Mouse (Mus musculus) kidney, embryonic 16.5 days (tissue): ENCODE measurements around the gene Copb1. TPM values are rescaled to one million over a fixed set of nuclear protein-coding genes. Genes with fewer than 3 reads are reported as not detected.
"Not testable (repeated sequence)": the region's sequence is repeated elsewhere in the genome, so short reads cannot be mapped to it uniquely, and the experiment has no call there.

Experiments used
- ATAC-seq: fragments of 200-750 bp; cut with Nextera tagmentation; 2 replicates; pipeline ENCODE4 v1.8.0; 2017; ENCODE audit warnings: moderate TSS enrichment; ENCODE audit not compliant: low FRiP score, low TSS enrichment
- H3K27ac ChIP-seq: fragments of 300-500 bp; sonication (generic); 2 replicates; pipeline ENCODE4 v1.5.1; 2014; ENCODE audit warnings: low read length
- H3K27me3 ChIP-seq: fragments of 300-500 bp; sonication (generic); 2 replicates; pipeline ENCODE4 v1.6.1; 2014; ENCODE audit warnings: low read length, control low read depth, mixed read lengths; ENCODE audit not compliant: insufficient read depth
- H3K36me3 ChIP-seq: fragments of 300-500 bp; sonication (generic); 2 replicates; pipeline ENCODE4 v1.6.1; 2014; ENCODE audit warnings: low read length, control low read depth, mixed read lengths; ENCODE audit not compliant: insufficient read depth
- H3K4me1 ChIP-seq: fragments of 300-500 bp; sonication (generic); 2 replicates; pipeline ENCODE4 v1.6.1; 2014; ENCODE audit warnings: low read length, control low read depth, mixed read lengths; ENCODE audit not compliant: insufficient read depth
- H3K4me2 ChIP-seq: fragments of 300-500 bp; sonication (generic); replicated peaks from 2 replicates; pipeline ENCODE4 v1.6.1; 2014; ENCODE audit warnings: low read depth, low read length
- H3K4me3 ChIP-seq: fragments of 300-500 bp; sonication (generic); 2 replicates; pipeline ENCODE4 v1.5.1; 2014; ENCODE audit warnings: mild to moderate bottlenecking, low read length
- H3K9ac ChIP-seq: fragments of 300-500 bp; sonication (generic); replicated peaks from 2 replicates; pipeline ENCODE4 v1.6.1; 2014; ENCODE audit warnings: low read length
- H3K9me3 ChIP-seq: fragments of 300-500 bp; sonication (generic); 2 replicates; pipeline ENCODE4 v1.6.1; 2016; ENCODE audit warnings: low read length, control low read depth
- WGBS: fragments of 180-500 bp; shearing (Covaris S2); extraction: QIAGEN DNeasy Blood & Tissue Kit; methylation state at CpG from one replicate; pipeline ENCODE4 v1.1.7; 2014; 5-methylcytosine and 5-hydroxymethylcytosine counted together
- polyA plus RNA-seq: library from polyadenylated mRNA; unstranded; fragments of >200 nt; fragmentation: Nextera tagmentation; extraction: Ambion mirVana; gene quantifications from 2 replicates; pipeline ENCODE4 v1.2.1, GENCODE M21; 2015

Copb1 gene
- polyA plus RNA-seq, 1 experiment from 2014 or later, result 140 TPM

- H3K4me1 ChIP-seq, result peaks cover 23% of the 10 kb centered on the region
- H3K4me2 ChIP-seq, result no peak overlapping the region
- no peak overlapping the region for H3K27ac ChIP-seq
- H3K9me3 ChIP-seq, result no peaks in the 10 kb centered on the region
- H3K36me3 ChIP-seq, result no peaks in the 10 kb centered on the region
- no peak for ATAC-seq
- WGBS, result 63% methylated on average over 3 of the region's 3 CpGs
- H3K4me3 ChIP-seq, result no peak overlapping the region
- H3K9ac ChIP-seq, result no peak overlapping the region
- no peaks in the 10 kb centered on the region for H3K27me3 ChIP-seq
Measured at GRCm38 (mm10) chr7:114199428-114200110, 54.9 kb downstream of the Copb1 start.

GRCm38 (mm10) chr7:114198252-114198651 lies 56.3 kb downstream of the Copb1 start:
- Histone ChIP-seq H3K27ac (no peak overlapping the region), H3K27me3 (no peaks in the 10 kb centered on the region), H3K36me3 (no peaks in the 10 kb centered on the region), H3K9ac (no peak overlapping the region), H3K4me2 (no peak overlapping the region), H3K9me3 (no peaks in the 10 kb centered on the region), H3K4me3 (no peak overlapping the region), H3K4me1 (peaks cover 15% of the 10 kb centered on the region)
- 69% methylated on average over 1 of the region's 1 CpGs for WGBS
- ATAC-seq, result no peak

- not testable (repeated sequence) for H3K4me3 ChIP-seq, H3K27ac ChIP-seq, H3K9me3 ChIP-seq, ATAC-seq, H3K36me3 ChIP-seq, H3K27me3 ChIP-seq, H3K4me2 ChIP-seq, H3K9ac ChIP-seq, H3K4me1 ChIP-seq
- 93% methylated on average over 2 of the region's 2 CpGs for WGBS
Measured at GRCm38 (mm10) chr7:114196588-114196987, 57.9 kb downstream of the Copb1 start.

- H3K9ac ChIP-seq, H3K36me3 ChIP-seq, H3K27me3 ChIP-seq, H3K27ac ChIP-seq, H3K4me3 ChIP-seq, ATAC-seq, H3K4me1 ChIP-seq, H3K4me2 ChIP-seq, H3K9me3 ChIP-seq: not testable (repeated sequence)
- 85% methylated on average over 2 of the region's 2 CpGs for WGBS
Measured at GRCm38 (mm10) chr7:114194788-114195187, 59.7 kb downstream of the Copb1 start.

GRCm38 (mm10) chr7:114194224-114194623 lies 60.3 kb downstream of the Copb1 start:
- Histone ChIP-seq H3K4me1 (no peaks in the 10 kb centered on the region), H3K27me3 (no peaks in the 10 kb centered on the region), H3K27ac (no peak overlapping the region), H3K9ac (no peak overlapping the region), H3K36me3 (no peaks in the 10 kb centered on the region), H3K4me2 (no peak overlapping the region), H3K9me3 (no peaks in the 10 kb centered on the region), H3K4me3 (no peak overlapping the region)
- 58% methylated on average over 4 of the region's 4 CpGs for WGBS
- ATAC-seq, result no peak

- WGBS, result 79% methylated on average over 6 of the region's 6 CpGs
- no peak for ATAC-seq
- no peak overlapping the region for H3K4me2 ChIP-seq
Measured at GRCm38 (mm10) chr7:114193284-114194067, 61.0 kb downstream of the Copb1 start.

GRCm38 (mm10) chr7:114192581-114192980 lies 61.9 kb downstream of the Copb1 start:
- Histone ChIP-seq H3K9ac (no peak overlapping the region), H3K9me3 (no peaks in the 10 kb centered on the region), H3K4me1 (no peaks in the 10 kb centered on the region), H3K27ac (no peak overlapping the region), H3K36me3 (no peaks in the 10 kb centered on the region), H3K4me2 (no peak overlapping the region), H3K4me3 (no peak overlapping the region), H3K27me3 (no peaks in the 10 kb centered on the region)
- WGBS, result 40% methylated on average over 3 of the region's 3 CpGs
- no peak for ATAC-seq

More at GRCm38 (mm10) chr7:114193284-114194067, 61.0 kb downstream of the Copb1 start:
- Histone ChIP-seq H3K4me3 (no peak overlapping the region), H3K27ac (no peak overlapping the region), H3K36me3 (no peaks in the 10 kb centered on the region), H3K9ac (no peak overlapping the region), H3K4me1 (no peaks in the 10 kb centered on the region), H3K9me3 (no peaks in the 10 kb centered on the region), H3K27me3 (no peaks in the 10 kb centered on the region)

- H3K9me3 ChIP-seq, result no peaks in the 10 kb centered on the region; the same call in 1 of the 2 replicates
- H3K9ac ChIP-seq, result no peak overlapping the region
- H3K4me2 ChIP-seq, result no peak overlapping the region
- 65% methylated on average over 6 of the region's 6 CpGs for WGBS
- no peaks in the 10 kb centered on the region for H3K27me3 ChIP-seq
- no peak for ATAC-seq
- peaks cover 4% of the 10 kb centered on the region; the same call in 1 of the 2 replicates for H3K4me1 ChIP-seq
- H3K4me3 ChIP-seq, result no peak overlapping the region
- H3K27ac ChIP-seq, result no peak overlapping the region
- no peaks in the 10 kb centered on the region for H3K36me3 ChIP-seq
Measured at GRCm38 (mm10) chr7:114183416-114183815, 71.1 kb downstream of the Copb1 start.

GRCm38 (mm10) chr7:114182708-114183107 lies 71.8 kb downstream of the Copb1 start:
- Histone ChIP-seq H3K4me1 (peaks cover 4% of the 10 kb centered on the region; the same call in 1 of the 2 replicates), H3K4me2 (no peak overlapping the region), H3K36me3 (no peaks in the 10 kb centered on the region), H3K27ac (no peak overlapping the region), H3K27me3 (no peaks in the 10 kb centered on the region), H3K9me3 (no peaks in the 10 kb centered on the region; the same call in 1 of the 2 replicates), H3K4me3 (no peak overlapping the region), H3K9ac (no peak overlapping the region)
- ATAC-seq, result no peak
- 87% methylated on average over 3 of the region's 3 CpGs for WGBS

- H3K4me3 ChIP-seq, result no peak overlapping the region
- peaks cover 4% of the 10 kb centered on the region; the same call in 1 of the 2 replicates for H3K4me1 ChIP-seq
- no peaks in the 10 kb centered on the region for H3K36me3 ChIP-seq
- no peak overlapping the region for H3K4me2 ChIP-seq
- 29% methylated on average over 5 of the region's 5 CpGs for WGBS
- no peaks in the 10 kb centered on the region for H3K27me3 ChIP-seq
- no peak overlapping the region for H3K9ac ChIP-seq
- no peak overlapping the region for H3K27ac ChIP-seq
- H3K9me3 ChIP-seq, result no peaks in the 10 kb centered on the region
- ATAC-seq, result peak; percentile 88
Measured at GRCm38 (mm10) chr7:114181391-114181790, 73.1 kb downstream of the Copb1 start.
